Comparison of ENCODE assay signal across 24 mouse cellular contexts in genomic region chr15:102961728-102962127, GRCm38 (mm10). TPM values are rescaled to one million over a fixed set of nuclear protein-coding genes. Genes with fewer than 3 reads are reported as not detected.
A peak's percentile ranks its signal among the peaks of the same experiment; 100 is the strongest.
DNase-seq lines count a peak whose midpoint lies in the region; ATAC-seq and TF ChIP-seq lines count a peak whose summit lies in the region.
"Had no signal": no experiment of that assay in that cellular context is flagged by ENCODE, and none has a peak within 500 bp of the region (broad histone marks: within the 10 kb centered on the region; RNA-seq: fewer than 3 reads in every experiment).

No protein-coding gene starts in this region.

- peak overlapping the region; percentile 21 for H3K4me3 ChIP-seq in neural tube, embryonic 11.5 days (ENCODE audit: low read depth, low read length)
- H3K4me3 ChIP-seq in limb, embryonic 14.5 days (replicated peaks; ENCODE audit: low read length), result no peak overlapping the region
- H3K4me3 ChIP-seq in hindbrain, embryonic 10.5 days, result no peak overlapping the region
- H3K4me3 ChIP-seq: embryonic facial prominence, embryonic 13.5 days; forebrain, embryonic 15.5 days; hindbrain, embryonic 15.5 days; left cerebral cortex, adult 2 months; liver, embryonic 15.5 days had no signal

- no peaks in the 10 kb centered on the region for H3K9me3 ChIP-seq in neural tube, embryonic 11.5 days (ENCODE audit: control insufficient read depth, low read length)
- H3K9me3 ChIP-seq in limb, embryonic 14.5 days (ENCODE audit: control insufficient read depth, low read length), result no peaks in the 10 kb centered on the region
- H3K9me3 ChIP-seq in hindbrain, embryonic 10.5 days, result no peaks in the 10 kb centered on the region
- H3K9me3 ChIP-seq: embryonic facial prominence, embryonic 13.5 days; forebrain, embryonic 15.5 days; hindbrain, embryonic 15.5 days; limb, embryonic 15.5 days; liver, embryonic 15.5 days had no signal

- H3K27ac ChIP-seq in neural tube, embryonic 11.5 days (ENCODE audit: low read depth, low read length), result peak overlapping the region; percentile 15; the same call in 1 of the 2 replicates
- H3K27ac ChIP-seq in limb, embryonic 14.5 days (replicated peaks; ENCODE audit: low read depth, low read length), result 0 out of 2 replicates have a peak overlapping the region, but pooled peaks have one; percentile 39
- H3K27ac ChIP-seq in hindbrain, embryonic 10.5 days, result no peak overlapping the region
- H3K27ac ChIP-seq: embryonic facial prominence, embryonic 13.5 days; forebrain, embryonic 15.5 days; hindbrain, embryonic 15.5 days; left cerebral cortex, adult 2 months; limb, embryonic 15.5 days; liver, embryonic 15.5 days had no signal

- DNase-seq in gastrocnemius, postnatal 10 days, result peak; percentile 39
- DNase-seq in gastrocnemius, postnatal 4 days (ENCODE audit: low spot score in 2 of 2), result no peak
- DNase-seq in neural tube, embryonic 11.5 days (ENCODE audit: low spot score), result no peak
- DNase-seq in neural tube, embryonic 10.5 days (ENCODE audit: extremely low spot score, low spot score), result no peak
- no peak for DNase-seq in limb, embryonic 14.5 days (ENCODE audit: low spot score)
- DNase-seq in adrenal gland, postnatal 25 days, result no peak
- DNase-seq in hindbrain, embryonic 10.5 days (ENCODE audit: low spot score), result no peak
- no peak for DNase-seq in layer of hippocampus, adult 8-10 months (ENCODE audit: low spot score in 2 of 2)
- DNase-seq: cerebellum, adult 8-10 months; heart, adult 11 months; heart, postnatal 36 days; layer of hippocampus, adult 9-11 months; right cerebral cortex, postnatal 4 days had no signal

- H3K36me3 ChIP-seq in neural tube, embryonic 11.5 days (ENCODE audit: control insufficient read depth, insufficient read depth, low read length), result no peaks in the 10 kb centered on the region
- no peaks in the 10 kb centered on the region for H3K36me3 ChIP-seq in limb, embryonic 14.5 days (ENCODE audit: control insufficient read depth, insufficient read depth, low read length)
- no peaks in the 10 kb centered on the region for H3K36me3 ChIP-seq in hindbrain, embryonic 10.5 days
- H3K36me3 ChIP-seq: embryonic facial prominence, embryonic 13.5 days; forebrain, embryonic 15.5 days; hindbrain, embryonic 15.5 days; limb, embryonic 15.5 days; liver, embryonic 15.5 days had no signal

- no peaks in the 10 kb centered on the region for H3K4me1 ChIP-seq in neural tube, embryonic 11.5 days (ENCODE audit: control insufficient read depth, insufficient read depth, low read length)
- H3K4me1 ChIP-seq in limb, embryonic 14.5 days (ENCODE audit: control insufficient read depth, insufficient read depth, low read length), result peaks cover 12% of the 10 kb centered on the region; the same call in 1 of the 2 replicates
- H3K4me1 ChIP-seq in hindbrain, embryonic 10.5 days (replicated peaks), result no peaks in the 10 kb centered on the region; the same call in 1 of the 2 replicates
- H3K4me1 ChIP-seq: hindbrain, embryonic 15.5 days; liver, embryonic 15.5 days had no signal

- WGBS in neural tube, embryonic 11.5 days, result 2% methylated on average over 6 of the region's 6 CpGs
- 4% methylated on average over 6 of the region's 6 CpGs for WGBS in limb, embryonic 14.5 days
- 6% methylated on average over 6 of the region's 6 CpGs for WGBS in hindbrain, embryonic 10.5 days

- H3K9ac ChIP-seq in neural tube, embryonic 11.5 days (ENCODE audit: low read length), result peak overlapping the region; percentile 35
- 0 out of 2 replicates have a peak overlapping the region, but pooled peaks have one; percentile 21 for H3K9ac ChIP-seq in limb, embryonic 14.5 days (ENCODE audit: low read depth, low read length, severe bottlenecking)
- H3K9ac ChIP-seq: embryonic facial prominence, embryonic 13.5 days; forebrain, embryonic 15.5 days; hindbrain, embryonic 15.5 days; limb, embryonic 15.5 days; liver, embryonic 15.5 days had no signal

- H3K27me3 ChIP-seq in neural tube, embryonic 11.5 days (ENCODE audit: control insufficient read depth, insufficient read depth, low read length), result peaks cover 93% of the 10 kb centered on the region
- peaks cover 90% of the 10 kb centered on the region for H3K27me3 ChIP-seq in limb, embryonic 14.5 days (ENCODE audit: control insufficient read depth, insufficient read depth, low read length)
- H3K27me3 ChIP-seq in hindbrain, embryonic 10.5 days (ENCODE audit: insufficient read depth, poor library complexity, severe bottlenecking), result peaks cover 100% of the 10 kb centered on the region

- peak overlapping the region; percentile 39 for H3K4me2 ChIP-seq in neural tube, embryonic 11.5 days (ENCODE audit: low read depth)
- H3K4me2 ChIP-seq in limb, embryonic 14.5 days (replicated peaks; ENCODE audit: low read depth, low read length, severe bottlenecking), result peak overlapping the region; percentile 29
- H3K4me2 ChIP-seq: embryonic facial prominence, embryonic 13.5 days; forebrain, embryonic 15.5 days; hindbrain, embryonic 15.5 days; limb, embryonic 15.5 days; liver, embryonic 15.5 days; midbrain, embryonic 11.5 days had no signal

- TF ChIP-seq POLR2A in limb, embryonic 14.5 days (IDR thresholded peaks at IDR 0.05; ENCODE audit: borderline replicate concordance, extremely low read depth, insufficient read depth, insufficient read length), result no peak

- no peak for ATAC-seq in neural tube, embryonic 11.5 days (ENCODE audit: insufficient read depth, low FRiP score, low TSS enrichment)
- ATAC-seq in limb, embryonic 14.5 days (ENCODE audit: low FRiP score, low read depth), result no peak
- ATAC-seq: forebrain, embryonic 15.5 days; lung, postnatal 0 days had no signal

RNA-seq across cellular contexts. Expression of gene Hoxc10, which starts 4.9 kb away (rescaled TPM):
- 10 to 100 TPM; 50.7 to 51.2 TPM for total RNA-seq in gastrocnemius, postnatal 10 days (2021)
- total RNA-seq in gastrocnemius, postnatal 4 days (2021), result 10 to 100 TPM; 45.2 to 46.4 TPM
- 58.3 and 60.4 TPM in 2 replicates for polyA plus RNA-seq in neural tube, embryonic 11.5 days (2014; fragmentation: Nextera tagmentation; extraction: Ambion mirVana)
- 9.7 and 14.3 TPM in 2 replicates for polyA plus RNA-seq in limb, embryonic 14.5 days (2012; rRNA removed)
- 5.8 and 6.0 TPM in 2 replicates for polyA plus RNA-seq in limb, embryonic 14.5 days (2014; fragmentation: Nextera tagmentation; extraction: Ambion mirVana)
- 0.36 and 0.48 TPM in 2 replicates for total RNA-seq in adrenal gland, postnatal 25 days (2021)
- not detected in 2 replicates for polyA plus RNA-seq in hindbrain, embryonic 10.5 days (2016; fragmentation: Nextera tagmentation; extraction: Ambion mirVana)
- total RNA-seq in layer of hippocampus, adult 8-10 months (2022), result not detected
- total RNA-seq: heart, postnatal 36 days; left cerebral cortex, adult 2 months had no signal
- polyA plus RNA-seq: cortical plate, adult 2 months; forebrain, embryonic 15.5 days; heart, embryonic 14.5 days; hindbrain, embryonic 15.5 days; liver, embryonic 15.5 days; lung, postnatal 0 days; midbrain, embryonic 11.5 days had no signal

RNA-seq across cellular contexts. Expression of gene Hoxc5, which starts 5.5 kb away (rescaled TPM):
- total RNA-seq in gastrocnemius, postnatal 10 days (2021), result 1 to 10 TPM; 2.1 to 3.6 TPM
- total RNA-seq in gastrocnemius, postnatal 4 days (2021), result 1 to 10 TPM; 4.1 to 5.0 TPM
- polyA plus RNA-seq in neural tube, embryonic 11.5 days (2014; fragmentation: Nextera tagmentation; extraction: Ambion mirVana), result 36.3 and 37.3 TPM in 2 replicates
- 7.6 and 9.0 TPM in 2 replicates for polyA plus RNA-seq in limb, embryonic 14.5 days (2012; rRNA removed)
- polyA plus RNA-seq in limb, embryonic 14.5 days (2014; fragmentation: Nextera tagmentation; extraction: Ambion mirVana), result 2.6 and 3.5 TPM in 2 replicates
- 7.6 and 9.0 TPM in 2 replicates for total RNA-seq in adrenal gland, postnatal 25 days (2021)
- polyA plus RNA-seq in hindbrain, embryonic 10.5 days (2016; fragmentation: Nextera tagmentation; extraction: Ambion mirVana), result 0.37 and 10.8 TPM in 2 replicates
- not detected for total RNA-seq in layer of hippocampus, adult 8-10 months (2022)
- total RNA-seq: heart, postnatal 36 days; left cerebral cortex, adult 2 months had no signal
- polyA plus RNA-seq: cortical plate, adult 2 months; forebrain, embryonic 15.5 days; lung, postnatal 0 days; midbrain, embryonic 11.5 days had no signal

RNA-seq across cellular contexts. Expression of gene Hoxc11, which starts 7.5 kb away (rescaled TPM):
- 1 to 10 TPM; 8.4 to 9.6 TPM for total RNA-seq in gastrocnemius, postnatal 10 days (2021)
- 10 to 100 TPM; 11.0 to 12.0 TPM for total RNA-seq in gastrocnemius, postnatal 4 days (2021)
- 1.9 and 2.0 TPM in 2 replicates for polyA plus RNA-seq in neural tube, embryonic 11.5 days (2014; fragmentation: Nextera tagmentation; extraction: Ambion mirVana)
- 7.4 and 7.6 TPM in 2 replicates for polyA plus RNA-seq in limb, embryonic 14.5 days (2012; rRNA removed)
- 1.4 TPM in 2 replicates for polyA plus RNA-seq in limb, embryonic 14.5 days (2014; fragmentation: Nextera tagmentation; extraction: Ambion mirVana)
- total RNA-seq in adrenal gland, postnatal 25 days (2021), result not detected in 2 replicates
- polyA plus RNA-seq in hindbrain, embryonic 10.5 days (2016; fragmentation: Nextera tagmentation; extraction: Ambion mirVana), result not detected in 2 replicates
- total RNA-seq in layer of hippocampus, adult 8-10 months (2022), result not detected
- total RNA-seq: adrenal gland, adult 18-20 months; heart, postnatal 36 days; left cerebral cortex, adult 2 months had no signal
- polyA plus RNA-seq: cortical plate, adult 2 months; embryonic facial prominence, embryonic 13.5 days; forebrain, embryonic 15.5 days; heart, embryonic 14.5 days; hindbrain, embryonic 15.5 days; liver, embryonic 15.5 days; lung, postnatal 0 days; midbrain, embryonic 11.5 days had no signal

RNA-seq across cellular contexts. Expression of gene Hoxc9, which starts 14.5 kb away (rescaled TPM):
- total RNA-seq in gastrocnemius, postnatal 10 days (2021), result 1 to 10 TPM; 6.5 to 8.2 TPM
- 1 to 10 TPM; 8.4 to 8.6 TPM for total RNA-seq in gastrocnemius, postnatal 4 days (2021)
- 36.1 and 40.0 TPM in 2 replicates for polyA plus RNA-seq in neural tube, embryonic 11.5 days (2014; fragmentation: Nextera tagmentation; extraction: Ambion mirVana)
- 2.1 TPM in 2 replicates for polyA plus RNA-seq in limb, embryonic 14.5 days (2012; rRNA removed)
- polyA plus RNA-seq in limb, embryonic 14.5 days (2014; fragmentation: Nextera tagmentation; extraction: Ambion mirVana), result 1.1 and 1.3 TPM in 2 replicates
- total RNA-seq in adrenal gland, postnatal 25 days (2021), result 0.85 and 1.5 TPM in 2 replicates
- polyA plus RNA-seq in hindbrain, embryonic 10.5 days (2016; fragmentation: Nextera tagmentation; extraction: Ambion mirVana), result not detected in 2 replicates
- not detected for total RNA-seq in layer of hippocampus, adult 8-10 months (2022)
- total RNA-seq: heart, postnatal 36 days; left cerebral cortex, adult 2 months had no signal
- polyA plus RNA-seq: cortical plate, adult 2 months; embryonic facial prominence, embryonic 13.5 days; forebrain, embryonic 15.5 days; heart, embryonic 14.5 days; liver, embryonic 15.5 days; lung, postnatal 0 days; midbrain, embryonic 11.5 days had no signal

RNA-seq across cellular contexts. Expression of gene Hoxc12, which starts 25.2 kb away (rescaled TPM):
- total RNA-seq in gastrocnemius, postnatal 10 days (2021), result not detected
- not detected for total RNA-seq in gastrocnemius, postnatal 4 days (2021)
- polyA plus RNA-seq in neural tube, embryonic 11.5 days (2014; fragmentation: Nextera tagmentation; extraction: Ambion mirVana), result 3.0 and 4.6 TPM in 2 replicates
- 3.6 and 4.5 TPM in 2 replicates for polyA plus RNA-seq in limb, embryonic 14.5 days (2012; rRNA removed)
- polyA plus RNA-seq in limb, embryonic 14.5 days (2014; fragmentation: Nextera tagmentation; extraction: Ambion mirVana), result 4.0 and 4.2 TPM in 2 replicates
- not detected in 2 replicates for total RNA-seq in adrenal gland, postnatal 25 days (2021)
- not detected in 2 replicates for polyA plus RNA-seq in hindbrain, embryonic 10.5 days (2016; fragmentation: Nextera tagmentation; extraction: Ambion mirVana)
- total RNA-seq in layer of hippocampus, adult 8-10 months (2022), result not detected
- total RNA-seq: adrenal gland, adult 18-20 months; heart, postnatal 36 days; left cerebral cortex, adult 2 months had no signal
- polyA plus RNA-seq: cortical plate, adult 2 months; embryonic facial prominence, embryonic 13.5 days; forebrain, embryonic 15.5 days; heart, embryonic 14.5 days; hindbrain, embryonic 15.5 days; liver, embryonic 15.5 days; lung, postnatal 0 days; midbrain, embryonic 11.5 days had no signal

Comparison
In these comparisons a context has a peak if more than half of its experiments do, and no peak if none do; other contexts are left out.
1. RNA of gene Hoxc10, which starts 4.9 kb away (total RNA-seq): 50.7 to 51.2 TPM in gastrocnemius, postnatal 10 days and 45.2 to 46.4 TPM in gastrocnemius, postnatal 4 days; 0.36 to 0.48 TPM in adrenal gland, postnatal 25 days and not detected in layer of hippocampus, adult 8-10 months; every median in the first group is over 10 times any median in the second.